Mouse (Mus musculus): ENCODE results near the gene St3gal6.

The St3gal6 gene

GRCm38 (mm10) chr16:58523972-58524850 lies at the start of gene St3gal6:
St3gal6 (minus strand) TSS chr16:58524243.
- in situ Hi-C loops (cut with MboI, MseI): no loop called here

- in situ Hi-C loops (cut with MboI, MseI): loop anchor here (10.0 kb wide), 1 partner anchor 566 kb away; no protein-coding TSS in a partner anchor
These were observed 46.7 kb upstream of the St3gal6 start for GRCm38 (mm10) chr16:58570694-58571264.

- in situ Hi-C loops (cut with MboI, MseI): no loop called here
These were observed 37.2 kb upstream of the St3gal6 start for GRCm38 (mm10) chr16:58561196-58561595.

GRCm38 (mm10) chr16:58556067-58556830 lies 32.2 kb upstream of the St3gal6 start:
- in situ Hi-C loops (cut with MboI, MseI): no loop called here

DNA sequence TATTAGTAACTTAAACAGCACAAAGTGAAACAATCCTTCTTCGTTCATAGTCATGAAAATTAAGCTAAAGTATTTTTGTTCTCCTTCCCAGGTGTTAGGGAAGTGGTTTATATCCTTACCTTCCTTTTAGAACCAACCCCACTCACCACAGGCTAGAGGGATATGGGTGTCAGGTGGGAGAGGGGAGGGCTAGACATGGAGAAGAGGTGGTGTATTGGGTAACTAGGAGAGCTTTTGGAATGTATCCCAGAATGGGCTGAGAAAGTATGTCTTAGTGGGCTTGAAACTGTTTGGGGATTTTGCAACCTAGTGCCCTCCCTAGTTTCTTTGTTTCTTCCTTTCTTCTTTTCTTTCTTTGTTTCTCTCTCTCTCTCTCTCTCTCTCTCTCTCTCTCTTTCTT lies 30.6 kb upstream of the St3gal6 start:
- in situ Hi-C loops (cut with MboI, MseI): no loop called here

GRCm38 (mm10) chr16:58548042-58548441 lies 24.0 kb upstream of the St3gal6 start:
- in situ Hi-C loops (cut with MboI, MseI): no loop called here

- in situ Hi-C loops (cut with MboI, MseI): no loop called here
These were observed 22.1 kb upstream of the St3gal6 start for GRCm38 (mm10) chr16:58546128-58546527.

- in situ Hi-C loops (cut with MboI, MseI): no loop called here
These were observed 15.4 kb upstream of the St3gal6 start for GRCm38 (mm10) chr16:58539490-58539889.

GRCm38 (mm10) chr16:58539011-58539410 lies 15.0 kb upstream of the St3gal6 start:
- in situ Hi-C loops (cut with MboI, MseI): no loop called here

- in situ Hi-C loops (cut with MboI, MseI): no loop called here
These were observed 12.0 kb upstream of the St3gal6 start for GRCm38 (mm10) chr16:58536076-58536475.

- in situ Hi-C loops (cut with MboI, MseI): no loop called here
These were observed 11.2 kb upstream of the St3gal6 start for GRCm38 (mm10) chr16:58535236-58535635.

DNA sequence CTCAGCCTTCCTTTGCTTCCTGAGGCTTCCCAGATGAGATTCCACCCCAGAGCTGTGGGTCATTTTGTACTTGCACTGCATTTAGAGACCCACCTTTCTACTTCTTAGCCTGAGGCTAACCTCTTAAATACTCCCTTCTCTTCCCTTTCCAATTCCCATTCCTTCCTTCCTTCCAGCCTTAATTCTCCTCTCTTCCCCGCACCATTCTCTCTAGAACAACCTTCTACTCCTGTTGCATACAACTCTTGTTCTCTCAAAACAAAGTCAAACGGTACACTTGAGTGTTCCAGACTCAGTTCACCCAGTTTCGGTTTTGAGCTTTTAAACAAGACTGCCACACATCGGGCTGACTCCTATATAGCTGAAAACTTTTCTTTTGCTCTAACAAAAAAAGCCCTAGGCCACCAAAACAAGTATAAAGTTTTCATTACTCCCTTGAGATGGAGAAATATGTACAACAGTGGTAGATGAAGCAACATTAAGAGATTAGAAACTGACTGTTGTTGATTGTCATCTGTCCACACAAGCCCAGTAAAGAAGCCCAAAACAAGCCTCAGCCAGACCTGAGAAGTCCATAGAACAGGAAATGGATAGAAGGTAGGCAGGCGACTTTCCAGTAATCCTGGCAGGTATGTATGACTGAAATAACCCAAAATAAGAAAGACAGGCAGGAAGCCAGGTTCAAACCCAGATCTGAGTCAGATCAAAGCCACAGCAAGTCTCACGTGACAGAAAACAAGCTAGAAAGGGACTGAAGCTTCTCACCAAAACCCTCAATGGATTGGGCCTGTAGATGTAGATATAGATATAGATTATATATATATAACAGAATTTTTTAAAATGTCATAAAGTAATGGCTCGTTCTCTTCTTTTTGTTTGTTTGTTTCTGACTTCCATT lies 10.5 kb upstream of the St3gal6 start:
- in situ Hi-C loops (cut with MboI, MseI): no loop called here

DNA sequence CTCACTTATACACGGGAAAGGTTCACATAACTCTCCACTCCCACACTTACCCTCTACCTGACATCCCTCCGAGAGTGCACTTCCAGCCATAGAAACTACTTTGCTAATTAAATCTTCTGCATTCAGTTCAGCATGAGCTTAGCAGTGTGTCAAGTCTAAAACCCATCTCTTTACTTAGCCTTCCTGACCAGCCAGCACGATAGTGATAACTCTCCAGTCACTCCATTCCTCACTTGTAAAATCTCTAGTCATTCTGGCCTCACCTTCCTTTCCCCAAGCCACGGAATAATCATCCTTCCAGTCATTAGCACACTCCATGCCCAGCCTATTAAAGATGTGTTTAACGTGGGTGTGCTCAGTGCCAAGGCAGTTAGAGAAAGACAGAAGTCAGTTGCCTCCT lies 9.7 kb upstream of the St3gal6 start:
- in situ Hi-C loops (cut with MboI, MseI): no loop called here

DNA sequence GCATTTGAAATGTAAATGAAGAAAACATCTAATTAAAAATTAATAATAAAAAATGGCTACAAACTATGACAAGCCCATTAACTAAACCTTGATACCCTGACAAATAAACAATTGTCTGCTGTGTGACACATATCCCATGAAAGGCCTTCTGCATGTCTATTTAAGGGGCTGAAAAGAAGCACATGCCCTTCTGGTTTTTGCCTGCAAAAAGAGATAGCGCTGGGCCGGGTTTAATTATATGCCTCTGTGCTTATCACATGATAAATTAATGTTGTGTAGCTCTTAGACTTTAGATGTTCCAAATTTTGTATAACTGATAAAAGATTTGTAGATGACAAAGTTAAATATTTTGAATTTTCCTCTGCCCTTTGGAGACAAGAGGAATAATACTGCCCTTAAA lies 9.2 kb upstream of the St3gal6 start:
- in situ Hi-C loops (cut with MboI, MseI): no loop called here

DNA sequence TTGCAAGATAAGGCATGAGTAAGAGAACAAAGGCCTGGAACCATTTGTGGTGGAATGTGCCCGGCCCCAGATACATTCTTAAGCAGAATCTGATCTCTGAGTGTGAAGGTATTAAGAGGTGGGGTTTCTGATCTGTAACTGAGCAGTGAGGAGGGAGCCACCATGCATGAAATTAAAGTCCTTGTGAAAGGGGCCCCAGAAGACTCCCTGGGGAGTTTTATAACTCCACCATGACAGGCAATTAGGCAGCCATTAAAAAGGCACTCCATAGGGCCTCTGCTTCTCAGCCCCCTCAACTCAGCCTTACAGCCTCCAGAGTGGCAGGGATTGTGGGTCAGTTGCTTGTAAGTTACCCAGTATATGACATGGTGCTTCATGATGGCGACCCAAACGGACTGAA lies 8.5 kb upstream of the St3gal6 start:
- in situ Hi-C loops (cut with MboI, MseI): no loop called here

DNA sequence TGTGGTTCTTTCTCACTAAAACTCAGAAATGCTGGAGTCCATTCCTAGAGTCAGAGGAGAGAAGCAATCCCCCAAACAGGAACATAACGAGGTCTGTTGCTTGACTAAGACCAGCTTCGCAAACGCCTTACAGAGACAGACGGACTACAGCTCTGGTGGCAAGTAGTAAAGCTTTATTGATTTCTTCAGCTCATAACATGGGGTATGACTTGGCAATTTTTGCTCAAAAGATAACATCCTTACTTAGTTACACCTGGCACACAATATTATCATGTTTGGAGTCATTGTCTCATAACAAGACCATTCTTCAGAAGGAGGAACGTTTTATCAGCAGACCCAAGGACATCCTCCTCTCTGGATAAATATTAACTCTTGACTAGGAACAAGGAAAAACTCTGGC lies 3.8 kb upstream of the St3gal6 start:
- in situ Hi-C loops (cut with MboI, MseI): no loop called here

GRCm38 (mm10) chr16:58526729-58527128 lies 2.7 kb upstream of the St3gal6 start:
- in situ Hi-C loops (cut with MboI, MseI): no loop called here

DNA sequence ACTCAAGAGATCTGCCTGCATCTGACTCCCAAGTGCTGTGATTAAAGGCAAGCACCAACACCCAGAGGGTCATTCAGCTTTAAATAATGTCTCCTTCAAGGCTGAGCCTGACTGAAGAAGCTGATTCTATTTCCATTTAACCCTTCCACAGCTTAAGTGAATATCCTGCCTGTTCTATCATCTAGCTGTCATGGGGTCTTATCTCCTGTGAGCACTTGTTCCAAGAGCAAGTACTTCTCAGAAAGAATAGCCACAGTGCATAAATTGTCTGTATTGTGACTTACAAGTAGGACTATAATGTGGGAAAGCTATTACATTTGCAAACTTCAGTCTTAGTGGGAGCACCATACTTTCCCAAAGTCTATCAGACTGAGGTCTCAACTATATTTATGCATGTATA lies 1.8 kb upstream of the St3gal6 start:
- in situ Hi-C loops (cut with MboI, MseI): no loop called here

DNA sequence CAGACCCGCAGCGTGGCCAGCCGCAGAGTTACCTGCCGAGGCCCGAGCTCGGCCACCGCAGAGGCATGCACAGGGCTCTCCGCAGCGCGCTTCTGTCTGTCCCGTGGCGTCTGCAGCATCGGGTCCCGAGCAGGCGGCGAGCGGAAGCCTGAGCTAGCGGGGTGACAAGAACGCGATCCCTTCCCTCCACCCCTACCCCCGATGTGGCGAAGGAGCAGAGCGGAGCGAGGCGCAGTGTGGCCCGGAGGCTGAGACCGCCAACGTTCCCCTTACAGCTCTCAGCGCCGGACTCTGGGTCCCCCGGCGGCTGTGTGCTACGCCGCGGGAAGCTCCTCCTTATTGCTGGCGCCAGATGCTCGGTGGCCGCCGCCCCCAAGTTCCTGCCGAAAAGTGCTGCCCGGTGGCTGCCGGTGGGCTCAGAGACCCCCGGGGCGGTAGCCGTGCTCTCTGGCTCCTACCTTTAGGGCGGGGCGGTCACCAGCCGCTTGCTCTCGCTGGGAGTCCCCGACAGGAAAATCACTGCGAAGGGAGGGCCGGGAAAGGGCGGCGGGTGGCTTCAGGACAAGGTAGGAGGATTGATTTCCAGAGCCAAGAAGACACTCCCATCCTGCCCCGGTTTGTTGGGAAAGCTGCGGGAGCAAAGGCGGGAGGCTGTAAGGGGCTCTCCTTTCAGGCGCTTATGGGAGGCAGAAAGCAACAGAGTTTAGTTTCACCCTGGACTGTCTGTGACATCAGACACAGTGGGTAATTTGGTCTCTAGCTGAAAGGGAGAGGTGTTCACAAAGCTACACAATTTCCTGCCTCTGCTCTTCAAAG lies 791 bp downstream of the St3gal6 start:
- in situ Hi-C loops (cut with MboI, MseI): no loop called here

- in situ Hi-C loops (cut with MboI, MseI): no loop called here
These were observed 1.4 kb downstream of the St3gal6 start for GRCm38 (mm10) chr16:58522677-58523043.

DNA sequence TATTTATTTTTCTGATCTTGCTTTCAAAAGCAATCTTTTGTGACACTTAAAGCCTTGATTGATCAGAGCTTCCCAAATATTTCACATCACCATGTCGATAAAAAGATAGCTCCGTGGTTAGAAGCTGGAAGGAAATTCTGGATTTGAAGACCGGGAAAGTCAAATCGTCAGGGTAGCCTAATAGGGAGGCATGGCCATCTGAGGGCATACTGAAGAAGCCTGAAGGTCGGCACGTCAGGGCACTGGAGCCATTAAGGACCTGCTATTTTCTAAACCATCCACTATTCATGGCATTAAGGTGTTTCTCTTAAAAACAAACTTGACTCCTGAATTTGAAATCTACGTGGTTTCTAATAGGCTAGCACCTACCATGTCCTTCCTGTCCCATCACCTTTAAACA lies 2.1 kb downstream of the St3gal6 start:
- in situ Hi-C loops (cut with MboI, MseI): no loop called here
